Mouse (Mus musculus) limb, embryonic 15.5 days (tissue): Measurements from ENCODE around the gene Mecom. TPM values are rescaled to one million over a fixed set of nuclear protein-coding genes. Genes with fewer than 3 reads are reported as not detected.

Source experiments
- ATAC-seq: fragments of 200-750 bp; cut with Nextera tagmentation; 2 replicates; pipeline ENCODE4 v1.8.0; 2017; ENCODE audit warnings: low read depth, moderate TSS enrichment; ENCODE audit not compliant: insufficient number of reproducible peaks, low FRiP score, low TSS enrichment
- H3K27ac ChIP-seq: fragments of 300-500 bp; sonication (generic); 2 replicates; pipeline ENCODE4 v1.5.1; 2015; ENCODE audit warnings: moderate library complexity, mild to moderate bottlenecking, inconsistent platforms
- H3K27me3 ChIP-seq: fragments of 300-500 bp; sonication (generic); 2 replicates; pipeline ENCODE4 v1.6.1; 2015; ENCODE audit warnings: inconsistent platforms
- H3K36me3 ChIP-seq: fragments of 300-500 bp; sonication (generic); 2 replicates; pipeline ENCODE4 v1.6.1; 2015; ENCODE audit warnings: inconsistent platforms
- H3K4me1 ChIP-seq: fragments of 300-500 bp; sonication (generic); 2 replicates; pipeline ENCODE4 v1.6.1; 2015; ENCODE audit warnings: inconsistent platforms
- H3K4me2 ChIP-seq: fragments of 300-500 bp; sonication (generic); 2 replicates; pipeline ENCODE4 v1.6.1; 2015; ENCODE audit warnings: mild to moderate bottlenecking, inconsistent platforms
- H3K4me3 ChIP-seq: fragments of 300-500 bp; sonication (generic); 2 replicates; pipeline ENCODE4 v1.5.1; 2015; ENCODE audit warnings: mild to moderate bottlenecking, inconsistent platforms
- H3K9ac ChIP-seq: fragments of 300-500 bp; sonication (generic); 2 replicates; pipeline ENCODE4 v1.6.1; 2015; ENCODE audit warnings: inconsistent platforms
- H3K9me3 ChIP-seq: fragments of 300-500 bp; sonication (generic); 2 replicates; pipeline ENCODE4 v1.6.1; 2016; ENCODE audit warnings: inconsistent platforms
- WGBS: fragments of 180-500 bp; shearing (Covaris S2); methylation state at CpG from one replicate; pipeline ENCODE4 v1.1.7; 2015; 5-methylcytosine and 5-hydroxymethylcytosine counted together
- polyA plus RNA-seq: library from polyadenylated mRNA; unstranded; fragments of >200 nt; fragmentation: Nextera tagmentation; extraction: Ambion mirVana; gene quantifications from 2 replicates; pipeline ENCODE4 v1.2.1, GENCODE M21; 2015

The Mecom gene
- polyA plus RNA-seq, 1 experiment from 2014 or later: 38.4 TPM

DNA sequence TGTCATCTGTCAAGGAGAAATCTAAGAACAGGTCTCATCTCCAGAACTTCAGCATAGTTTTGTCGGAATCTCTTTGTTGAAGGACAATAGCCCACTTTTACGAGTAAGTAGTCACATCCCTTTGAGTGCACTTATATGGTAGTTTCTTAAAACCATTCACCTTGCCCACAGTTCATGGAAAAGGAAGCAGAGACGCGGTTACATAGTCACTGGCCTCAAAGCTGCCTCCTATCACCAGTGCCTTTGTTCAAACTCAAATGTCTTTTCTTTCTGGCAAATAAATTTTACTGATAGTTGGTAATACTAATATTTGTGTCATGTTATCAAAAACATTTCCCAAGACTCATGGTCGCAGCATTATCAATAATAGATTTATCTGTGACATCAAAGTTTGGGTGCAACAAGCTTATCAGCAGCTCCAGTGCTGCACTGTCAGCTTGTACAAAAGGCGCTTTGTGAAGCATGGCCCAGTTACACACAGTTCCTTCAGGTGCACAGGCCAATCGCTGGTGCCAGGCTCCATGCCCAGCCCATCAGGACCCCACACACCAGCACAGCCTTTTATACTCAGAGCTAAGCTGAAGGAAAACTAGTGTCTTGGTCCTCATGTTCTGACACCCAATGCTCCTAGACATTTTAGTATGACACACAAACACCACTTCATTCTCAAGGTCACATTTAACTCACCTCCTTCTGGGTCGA lies 399.3 kb downstream of the Mecom start:
- Histone ChIP-seq H3K9ac (no peak overlapping the region), H3K27ac (no peak overlapping the region), H3K4me3 (no peak overlapping the region), H3K36me3 (no peaks in the 10 kb centered on the region), H3K4me2 (no peak overlapping the region), H3K9me3 (no peaks in the 10 kb centered on the region), H3K27me3 (no peaks in the 10 kb centered on the region), H3K4me1 (peaks cover 13% of the 10 kb centered on the region; the same call in 1 of the 2 replicates)
- 88% methylated on average over 8 of the region's 8 CpGs for WGBS
- ATAC-seq: no peak

DNA sequence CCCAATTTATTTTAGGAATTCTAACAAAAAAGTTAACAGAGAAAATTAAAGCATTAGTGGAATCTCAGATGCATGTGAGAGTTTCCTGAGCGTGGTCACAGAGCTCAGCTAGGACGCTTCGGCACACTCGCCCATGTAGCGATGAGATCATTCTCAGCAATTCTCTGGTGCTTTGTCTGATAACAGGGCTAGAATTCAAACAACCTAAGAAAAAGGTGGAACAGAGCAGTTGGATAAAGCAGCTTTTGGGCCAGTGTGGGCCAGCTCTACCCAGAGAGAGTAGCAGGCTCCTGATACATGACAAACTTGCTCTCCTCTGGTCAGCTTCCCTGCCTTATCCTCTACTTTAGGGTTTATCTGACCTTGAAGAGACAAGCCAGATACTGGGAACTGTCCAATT lies 402.8 kb downstream of the Mecom start:
- WGBS: 56% methylated on average over 5 of the region's 5 CpGs
- peaks cover 9% of the 10 kb centered on the region; the same call in 1 of the 2 replicates for H3K4me1 ChIP-seq

DNA sequence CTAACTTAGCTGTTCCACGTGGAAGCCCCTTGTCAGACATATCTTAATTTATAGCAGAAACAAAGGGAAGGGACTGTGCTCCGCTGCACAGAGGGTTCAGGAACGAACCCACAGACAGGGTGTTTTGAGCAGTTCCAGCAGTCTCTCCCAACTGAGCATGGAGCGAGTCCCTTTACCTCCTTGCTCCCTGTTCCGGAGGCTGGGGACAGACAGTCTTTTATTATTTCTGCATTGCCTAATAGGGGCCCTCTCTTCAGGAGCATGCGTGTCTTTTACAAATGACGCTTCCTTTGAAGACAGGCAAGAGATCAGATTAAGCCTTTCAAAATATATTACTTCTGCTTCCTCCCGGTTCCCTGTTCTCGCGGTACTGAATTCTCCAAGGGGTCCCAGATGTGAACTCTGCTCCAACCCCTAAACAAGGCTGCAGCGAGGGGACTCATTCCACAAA lies 403.8 kb downstream of the Mecom start:
- H3K4me1 ChIP-seq: 0 out of 2 replicates have a peak, but pooled peaks cover 6% of the 10 kb centered on the region
- H3K36me3 ChIP-seq: no peaks in the 10 kb centered on the region
- no peak overlapping the region for H3K4me2 ChIP-seq
- H3K9me3 ChIP-seq: no peaks in the 10 kb centered on the region
- no peak overlapping the region for H3K9ac ChIP-seq
- ATAC-seq: no peak
- H3K27ac ChIP-seq: no peak overlapping the region
- 28% methylated on average over 11 of the region's 11 CpGs for WGBS
- no peaks in the 10 kb centered on the region for H3K27me3 ChIP-seq
- H3K4me3 ChIP-seq: no peak overlapping the region

More for the DNA sequence above, 402.8 kb downstream of the Mecom start:
- H3K4me3 ChIP-seq: no peak overlapping the region
- H3K27ac ChIP-seq: no peak overlapping the region
- no peaks in the 10 kb centered on the region for H3K9me3 ChIP-seq
- no peaks in the 10 kb centered on the region for H3K27me3 ChIP-seq
- no peak overlapping the region for H3K4me2 ChIP-seq
- H3K36me3 ChIP-seq: no peaks in the 10 kb centered on the region
- ATAC-seq: no peak
- H3K9ac ChIP-seq: no peak overlapping the region

DNA sequence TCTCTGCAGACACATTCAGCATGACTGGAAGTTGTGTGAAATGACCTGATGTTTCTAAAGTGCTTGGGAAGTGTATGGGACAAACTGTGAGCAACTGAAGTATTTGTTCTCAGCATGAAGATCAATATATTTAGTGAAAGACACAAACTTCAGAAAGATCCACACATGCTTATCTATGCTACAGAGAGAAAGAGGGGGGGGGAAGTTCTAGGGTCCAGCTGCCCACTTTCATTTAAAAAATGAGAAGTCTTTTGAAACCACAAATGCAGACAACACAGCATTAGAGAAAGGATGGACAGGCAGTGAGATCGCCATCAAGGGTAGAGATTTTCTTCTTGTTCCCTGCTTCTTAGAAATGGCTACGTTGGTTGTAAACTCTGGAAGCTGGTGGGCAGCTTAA lies 404.4 kb downstream of the Mecom start:
- no peak for ATAC-seq
- Histone ChIP-seq H3K4me1 (peaks cover 7% of the 10 kb centered on the region; the same call in 1 of the 2 replicates), H3K27me3 (no peaks in the 10 kb centered on the region), H3K4me2 (no peak overlapping the region), H3K36me3 (no peaks in the 10 kb centered on the region), H3K9me3 (no peaks in the 10 kb centered on the region), H3K27ac (no peak overlapping the region), H3K9ac (no peak overlapping the region), H3K4me3 (no peak overlapping the region)
- 74% methylated on average over 2 of the region's 2 CpGs for WGBS

DNA sequence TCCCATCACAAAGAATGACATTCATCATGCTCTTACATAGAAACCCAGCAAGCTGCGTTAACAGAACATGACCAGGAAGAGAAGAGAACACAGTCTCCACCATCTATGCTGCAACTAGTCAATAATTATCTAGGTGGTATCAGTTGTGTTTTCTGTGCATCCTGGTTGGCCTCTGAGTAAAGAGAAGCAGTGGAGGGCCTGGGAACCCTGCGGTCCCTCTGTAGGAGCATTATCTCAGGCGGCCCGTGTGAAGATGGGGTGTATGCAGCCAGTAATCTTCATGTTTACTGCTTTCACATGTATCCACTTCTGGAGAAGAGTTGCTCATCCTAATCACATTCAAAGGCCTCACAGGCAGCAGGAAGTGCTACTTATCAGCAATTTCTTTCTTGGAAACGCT lies 407.5 kb downstream of the Mecom start:
- Histone ChIP-seq H3K4me3 (no peak overlapping the region), H3K9me3 (no peaks in the 10 kb centered on the region), H3K27ac (no peak overlapping the region), H3K36me3 (no peaks in the 10 kb centered on the region), H3K4me2 (no peak overlapping the region), H3K27me3 (no peaks in the 10 kb centered on the region), H3K4me1 (peaks cover 11% of the 10 kb centered on the region; the same call in 1 of the 2 replicates), H3K9ac (no peak overlapping the region)
- WGBS: 85% methylated on average over 5 of the region's 5 CpGs
- no peak for ATAC-seq

DNA sequence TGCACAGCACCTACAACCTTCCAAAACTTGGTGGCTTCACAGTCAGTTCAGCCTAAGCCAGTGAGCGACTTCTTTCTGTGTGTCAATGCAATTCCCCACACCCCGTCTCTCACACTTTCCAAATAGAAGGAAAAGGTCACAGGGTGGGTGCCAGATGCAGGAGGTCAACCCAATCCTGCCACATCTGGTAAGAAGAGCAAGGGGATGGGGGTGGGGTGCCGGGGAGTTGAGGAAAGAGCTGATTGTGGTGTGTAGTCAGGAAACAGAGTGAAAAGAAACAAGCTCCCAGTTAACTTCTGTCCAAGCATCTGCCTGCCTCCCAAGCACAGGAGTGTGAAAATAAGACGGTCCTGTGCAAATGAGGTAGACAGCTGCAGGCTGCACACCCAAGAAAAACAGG lies 408.1 kb downstream of the Mecom start:
- H3K27ac ChIP-seq: no peak overlapping the region
- H3K4me2 ChIP-seq: no peak overlapping the region
- H3K9ac ChIP-seq: no peak overlapping the region
- no peaks in the 10 kb centered on the region for H3K9me3 ChIP-seq
- H3K4me1 ChIP-seq: peaks cover 11% of the 10 kb centered on the region; the same call in 1 of the 2 replicates
- 46% methylated on average over 4 of the region's 4 CpGs for WGBS
- H3K27me3 ChIP-seq: no peaks in the 10 kb centered on the region
- no peaks in the 10 kb centered on the region for H3K36me3 ChIP-seq
- H3K4me3 ChIP-seq: no peak overlapping the region
- no peak for ATAC-seq

DNA sequence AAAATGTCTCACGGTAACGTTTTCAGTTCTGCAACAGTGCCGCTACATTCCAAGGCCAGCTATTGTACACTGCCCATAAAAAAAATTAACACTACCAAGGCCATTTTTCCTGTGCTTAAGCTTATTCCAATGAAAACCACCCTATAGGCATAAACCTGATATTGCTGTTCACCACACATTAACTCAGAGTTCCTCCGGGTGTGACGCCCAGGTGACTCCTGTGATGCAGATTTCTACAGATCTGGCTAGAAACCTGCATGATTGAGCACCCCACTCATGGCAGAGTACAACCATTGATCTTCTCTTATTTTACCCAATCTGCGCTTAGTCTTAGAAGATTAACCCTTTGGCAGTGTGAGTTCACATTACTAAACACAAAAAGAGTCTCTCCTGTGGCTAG lies 409.2 kb downstream of the Mecom start:
- Histone ChIP-seq H3K9ac (no peak overlapping the region), H3K4me3 (no peak overlapping the region), H3K36me3 (no peaks in the 10 kb centered on the region), H3K4me1 (peaks cover 6% of the 10 kb centered on the region; the same call in 1 of the 2 replicates), H3K9me3 (no peaks in the 10 kb centered on the region), H3K27ac (no peak overlapping the region), H3K27me3 (no peaks in the 10 kb centered on the region), H3K4me2 (no peak overlapping the region)
- no peak for ATAC-seq
- 48% methylated on average over 6 of the region's 6 CpGs for WGBS

DNA sequence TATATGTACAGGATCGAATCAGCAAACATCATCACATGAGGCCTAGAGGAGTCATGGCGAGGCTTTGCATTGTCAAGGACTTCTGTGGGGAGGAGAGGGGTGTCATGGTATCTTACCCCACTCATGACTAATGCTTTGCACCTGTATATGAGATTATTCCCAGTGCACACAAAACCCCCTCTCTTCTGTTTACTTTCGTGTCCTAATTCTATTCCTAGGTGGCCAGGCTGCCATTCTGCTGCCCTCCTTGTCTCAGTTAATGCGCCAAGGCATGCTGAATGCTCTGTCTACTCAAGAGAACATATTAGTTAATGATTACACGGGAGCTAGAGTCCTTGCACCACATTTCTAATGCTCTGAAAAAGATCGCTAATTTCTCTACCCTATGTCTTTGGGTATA lies 412.0 kb downstream of the Mecom start:
- Histone ChIP-seq H3K27ac (no peak overlapping the region), H3K9me3 (no peaks in the 10 kb centered on the region), H3K36me3 (no peaks in the 10 kb centered on the region), H3K4me1 (peaks cover 6% of the 10 kb centered on the region; the same call in 1 of the 2 replicates), H3K9ac (no peak overlapping the region), H3K4me3 (no peak overlapping the region), H3K27me3 (no peaks in the 10 kb centered on the region), H3K4me2 (no peak overlapping the region)
- 87% methylated on average over 6 of the region's 6 CpGs for WGBS
- no peak for ATAC-seq

DNA sequence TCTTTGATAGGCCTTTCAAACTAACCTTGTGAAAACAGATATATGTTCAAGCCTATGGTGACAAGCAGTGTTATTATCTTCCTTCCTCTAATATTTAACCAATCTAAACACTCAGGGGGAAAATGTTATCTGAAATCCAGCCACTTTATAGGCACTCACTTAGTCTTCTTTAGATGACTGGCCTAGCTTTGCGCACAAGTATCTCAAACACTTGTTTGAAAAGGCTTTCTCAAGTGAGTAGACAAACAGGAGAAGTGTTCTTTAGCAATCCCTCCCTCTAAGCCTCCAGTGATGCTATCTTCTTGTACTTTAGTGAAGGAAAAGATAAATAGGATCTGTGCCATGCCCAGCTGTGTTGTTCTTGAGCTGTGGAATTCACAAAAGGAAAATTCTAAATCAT lies 412.7 kb downstream of the Mecom start:
- Histone ChIP-seq H3K27ac (no peak overlapping the region), H3K4me2 (no peak overlapping the region), H3K36me3 (no peaks in the 10 kb centered on the region), H3K4me3 (no peak overlapping the region), H3K27me3 (no peaks in the 10 kb centered on the region), H3K4me1 (peaks cover 10% of the 10 kb centered on the region; the same call in 1 of the 2 replicates), H3K9ac (no peak overlapping the region), H3K9me3 (no peaks in the 10 kb centered on the region)
- no peak for ATAC-seq
- WGBS: 93% methylated on average over 1 of the region's 1 CpGs

DNA sequence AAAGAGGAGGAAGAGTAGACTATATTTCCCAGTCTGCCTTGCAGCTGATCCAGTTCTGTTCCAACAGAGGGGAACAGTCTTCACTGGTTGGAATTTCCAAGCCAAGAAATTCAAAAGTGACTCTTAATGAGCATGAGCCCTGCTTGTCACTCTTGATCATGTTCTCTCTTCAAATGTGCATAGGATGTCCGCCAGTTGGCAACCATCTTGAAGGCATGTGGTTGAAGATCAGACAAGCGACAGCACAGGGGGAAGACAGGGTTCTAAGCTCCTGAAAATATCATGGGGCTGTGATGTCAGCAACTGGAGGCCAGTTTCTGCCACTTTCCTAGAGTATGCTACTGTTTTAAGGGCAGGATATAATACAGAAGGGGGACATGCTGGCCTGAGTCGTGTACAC lies 414.8 kb downstream of the Mecom start:
- H3K4me1 ChIP-seq: 0 out of 2 replicates have a peak, but pooled peaks cover 4% of the 10 kb centered on the region
- no peak overlapping the region for H3K9ac ChIP-seq
- H3K27ac ChIP-seq: no peak overlapping the region
- H3K36me3 ChIP-seq: no peaks in the 10 kb centered on the region
- WGBS: 78% methylated on average over 3 of the region's 3 CpGs
- H3K9me3 ChIP-seq: no peaks in the 10 kb centered on the region
- H3K27me3 ChIP-seq: no peaks in the 10 kb centered on the region
- ATAC-seq: no peak
- H3K4me2 ChIP-seq: no peak overlapping the region
- no peak overlapping the region for H3K4me3 ChIP-seq

DNA sequence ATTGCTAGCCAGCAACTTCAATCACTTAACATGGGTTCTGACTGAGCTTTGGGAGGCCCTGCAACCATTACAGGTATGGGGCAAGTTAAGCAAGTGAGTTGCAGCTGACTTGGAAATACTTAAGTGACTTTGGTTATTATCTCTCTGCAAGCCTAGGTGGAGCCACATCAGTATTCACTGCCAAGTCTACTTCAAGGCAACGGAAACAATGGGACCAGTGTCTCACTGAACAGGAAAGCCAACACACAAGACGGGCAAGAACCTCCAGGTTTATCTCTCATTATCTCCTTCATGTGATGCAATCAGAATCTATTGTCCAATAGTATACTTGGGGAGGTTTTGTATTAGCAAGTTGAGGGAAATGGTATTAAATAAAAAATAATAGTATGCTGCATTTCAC lies 415.4 kb downstream of the Mecom start:
- H3K4me3 ChIP-seq: no peak overlapping the region
- WGBS: 83% methylated on average over 2 of the region's 2 CpGs
- no peak for ATAC-seq

DNA sequence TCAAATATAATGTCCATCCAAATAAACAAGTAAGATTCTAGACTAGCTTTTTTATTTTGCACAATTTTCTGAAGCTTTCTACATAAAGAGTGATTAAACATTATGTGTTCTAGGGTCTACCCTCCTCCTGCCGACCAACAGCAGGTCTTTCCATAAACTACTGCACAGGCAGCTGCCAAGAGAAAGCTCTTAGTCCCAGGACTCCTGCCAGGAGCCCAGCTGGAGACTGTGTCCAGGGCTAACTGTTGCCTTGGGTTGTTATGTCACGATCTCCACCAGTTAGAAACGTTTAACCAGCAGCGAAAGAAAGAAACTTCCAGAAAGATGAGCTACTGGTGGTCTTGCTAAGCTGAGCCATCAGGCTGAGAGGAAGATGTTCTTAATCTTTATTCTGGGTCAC lies 417.3 kb downstream of the Mecom start:
- ATAC-seq: no peak
- no peaks in the 10 kb centered on the region for H3K27me3 ChIP-seq
- no peak overlapping the region for H3K4me3 ChIP-seq
- H3K9me3 ChIP-seq: no peaks in the 10 kb centered on the region
- no peaks in the 10 kb centered on the region for H3K36me3 ChIP-seq
- H3K27ac ChIP-seq: no peak overlapping the region
- no peak overlapping the region for H3K4me2 ChIP-seq
- 30% methylated on average over 4 of the region's 4 CpGs for WGBS
- H3K4me1 ChIP-seq: 0 out of 2 replicates have a peak, but pooled peaks cover 4% of the 10 kb centered on the region
- no peak overlapping the region for H3K9ac ChIP-seq

More for the DNA sequence above, 415.4 kb downstream of the Mecom start:
- Histone ChIP-seq H3K4me1 (0 out of 2 replicates have a peak, but pooled peaks cover 4% of the 10 kb centered on the region), H3K4me2 (no peak overlapping the region), H3K27me3 (no peaks in the 10 kb centered on the region), H3K9me3 (no peaks in the 10 kb centered on the region), H3K9ac (no peak overlapping the region), H3K36me3 (no peaks in the 10 kb centered on the region), H3K27ac (no peak overlapping the region)
